8 mouse cellular contexts compared by ENCODE assay signal in genomic region chr11:78079961-78080921, GRCm38 (mm10). TPM values are rescaled to one million over a fixed set of nuclear protein-coding genes. Genes with fewer than 3 reads are reported as not detected.
DNase-seq lines count a peak whose midpoint lies in the region; ATAC-seq and TF ChIP-seq lines count a peak whose summit lies in the region.

Gene Eral1 (minus strand): TSS chr11:78080383.

- peak; percentile 23 for TF ChIP-seq CTCF in layer of hippocampus, adult 2 months (conservative IDR thresholded peaks at IDR 0.05)
- no peak for TF ChIP-seq CTCF in lung, embryonic 14.5 days (IDR thresholded peaks at IDR 0.05; ENCODE audit: low read depth)

- peak within 1 kb of the TSS; percentile 43; the same call in 1 of the 2 replicates for H3K27ac ChIP-seq in ES-E14 (ENCODE audit: insufficient read depth, low read depth, low read length, poor library complexity, severe bottlenecking)
- peak within 1 kb of the TSS; percentile 84 for H3K27ac ChIP-seq in forebrain, embryonic 16.5 days (ENCODE audit: low read length)
- peak within 1 kb of the TSS; percentile 84 for H3K27ac ChIP-seq in layer of hippocampus, adult 2 months
- H3K27ac ChIP-seq in lung, embryonic 14.5 days (ENCODE audit: low read depth) = 0 out of 2 replicates have a peak within 1 kb of the TSS, but pooled peaks have one; percentile 32

- intact Hi-C loops in heart, postnatal 36 days (cut with DNase I) = loop anchor here (5.0 kb wide), 1 partner anchor 82 kb away; no protein-coding TSS in a partner anchor

- H3K36me3 ChIP-seq in ES-E14 (ENCODE audit: control insufficient read depth, insufficient read depth, low read length, poor library complexity, severe bottlenecking) = peaks cover 2% of the 10 kb centered on the region; the same call in 1 of the 2 replicates
- H3K36me3 ChIP-seq in forebrain, embryonic 16.5 days (ENCODE audit: control insufficient read depth, insufficient read depth) = peaks cover 9% of the 10 kb centered on the region; the same call in 1 of the 2 replicates
- peaks cover 25% of the 10 kb centered on the region for H3K36me3 ChIP-seq in lung, embryonic 14.5 days (ENCODE audit: insufficient read depth)

- peak within 1 kb of the TSS; percentile 98 for H3K9ac ChIP-seq in ES-E14 (ENCODE audit: insufficient read depth, low read depth, low read length, poor library complexity, severe bottlenecking)
- H3K9ac ChIP-seq in forebrain, embryonic 16.5 days (replicated peaks; ENCODE audit: low read depth, low read length) = peak within 1 kb of the TSS; percentile 65
- peak within 1 kb of the TSS; percentile 74 for H3K9ac ChIP-seq in lung, embryonic 14.5 days

- peak within 1 kb of the TSS; percentile 93 for H3K4me2 ChIP-seq in forebrain, embryonic 16.5 days (ENCODE audit: low read length)
- peak within 1 kb of the TSS; percentile 86 for H3K4me2 ChIP-seq in lung, embryonic 14.5 days

- in situ Hi-C loops in ES-E14 (cut with MboI; ENCODE audit: low sequenced_read_pairs in 2 of 2, unreplicated experiment in 2 of 2) = no loop called here

- H3K9me3 ChIP-seq in ES-E14 (ENCODE audit: control insufficient read depth, insufficient read depth, low read depth, low read length) = no peaks in the 10 kb centered on the region
- no peaks in the 10 kb centered on the region for H3K9me3 ChIP-seq in forebrain, embryonic 16.5 days (ENCODE audit: control insufficient read depth, low read length)
- H3K9me3 ChIP-seq in lung, embryonic 14.5 days (ENCODE audit: low read depth, low read length) = no peaks in the 10 kb centered on the region

- DNase-seq in ES-E14 (ENCODE audit: low read depth, low spot score) = peak; percentile 79
- DNase-seq in cerebellum, adult 18-20 months = peak; percentile 86 to 87
- peak; percentile 83 for DNase-seq in heart, postnatal 36 days
- DNase-seq in layer of hippocampus, adult 2 months (ENCODE audit: low spot score in 2 of 2) = peak; percentile 79 to 82
- peak; percentile 95 for DNase-seq in lung, embryonic 14.5 days
- peak; percentile 59 for DNase-seq in ovary, adult 18-20 months (ENCODE audit: low spot score)
- DNase-seq in thymus, postnatal 0 days (ENCODE audit: low spot score) = peak; percentile 80

- peak within 1 kb of the TSS; percentile 93 to 98 for H3K4me3 ChIP-seq in ES-E14 (ENCODE audit: insufficient read depth in 1 of 2, low read depth in 1 of 2, low read length in 2 of 2, poor library complexity in 1 of 2, severe bottlenecking in 1 of 2)
- H3K4me3 ChIP-seq in forebrain, embryonic 16.5 days (replicated peaks; ENCODE audit: low read length) = peak within 1 kb of the TSS; percentile 55
- H3K4me3 ChIP-seq in layer of hippocampus, adult 2 months = peak within 1 kb of the TSS; percentile 93
- peak within 1 kb of the TSS; percentile 93 for H3K4me3 ChIP-seq in lung, embryonic 14.5 days (ENCODE audit: low read depth, low read length)

- no peaks in the 10 kb centered on the region for H3K27me3 ChIP-seq in forebrain, embryonic 16.5 days (replicated peaks; ENCODE audit: control insufficient read depth, insufficient read depth, low read length)
- no peaks in the 10 kb centered on the region for H3K27me3 ChIP-seq in lung, embryonic 14.5 days (ENCODE audit: insufficient read depth, low read length)

- 1% methylated on average over 42 of the region's 42 CpGs for WGBS in forebrain, embryonic 16.5 days
- WGBS in lung, embryonic 14.5 days = 2% methylated on average over 42 of the region's 42 CpGs

- ATAC-seq in forebrain, embryonic 16.5 days = peak; percentile 100
- peak; percentile 98 for ATAC-seq in lung, embryonic 14.5 days (ENCODE audit: insufficient read depth)

- peaks cover 0 to 3% of the 10 kb centered on the region in 2 experiments; a peak in 1 of 4 replicates for H3K4me1 ChIP-seq in ES-E14 (ENCODE audit: control insufficient read depth in 2 of 2, insufficient read depth in 2 of 2, low read length in 2 of 2, poor library complexity in 1 of 2)
- H3K4me1 ChIP-seq in forebrain, embryonic 16.5 days (replicated peaks; ENCODE audit: control insufficient read depth, insufficient read depth, low read length) = peaks cover 15% of the 10 kb centered on the region
- H3K4me1 ChIP-seq in lung, embryonic 14.5 days (ENCODE audit: insufficient read depth) = peaks cover 2% of the 10 kb centered on the region; the same call in 1 of the 2 replicates

TF ChIP-seq in ES-E14, 5 proteins besides CTCF, POLR2A, EP300 and RAD21:
- TF ChIP-seq CHD2 (IDR thresholded peaks at IDR 0.05; ENCODE audit: low read depth, low read length) (no peak), ZC3H11A (IDR thresholded peaks at IDR 0.05; ENCODE audit: borderline replicate concordance, low read depth, low read length) (no peak), HCFC1 (IDR thresholded peaks at IDR 0.05; ENCODE audit: borderline replicate concordance, insufficient read depth, low read length) (peak; percentile 76)

RNA-seq across cellular contexts. Expression of gene Eral1, which starts in this region (rescaled TPM):
- total RNA-seq in ES-E14 (2012; rRNA removed) = 29.6 and 33.5 TPM in 2 replicates
- 34.2 and 34.3 TPM in 2 replicates for polyA plus RNA-seq in forebrain, embryonic 16.5 days (2015; fragmentation: Nextera tagmentation; extraction: Ambion mirVana)
- 10 to 100 TPM; 26.2 to 28.4 TPM for total RNA-seq in heart, postnatal 36 days (2021)
- 10 to 100 TPM; 19.5 to 20.1 TPM for total RNA-seq in layer of hippocampus, adult 2 months (2021)
- 37.5 and 38.5 TPM in 2 replicates for polyA plus RNA-seq in lung, embryonic 14.5 days (2014; fragmentation: Nextera tagmentation; extraction: Ambion mirVana)
- 22.4 and 24.5 TPM in 2 replicates for polyA plus RNA-seq in thymus, postnatal 0 days (2015; fragmentation: Nextera tagmentation; extraction: Ambion mirVana)

Comparison
In these comparisons a context has a peak if more than half of its experiments do, and no peak if none do; other contexts are left out.
1. Peak in every context shown above with its lines: DNase-seq, ATAC-seq, H3K4me3 ChIP-seq and H3K27ac ChIP-seq.
2. H3K27ac ChIP-seq: peak in every context shown above with its lines; median percentile 84 in forebrain, embryonic 16.5 days; 84 in layer of hippocampus, adult 2 months; 43 in ES-E14; 32 in lung, embryonic 14.5 days.